In the genomic region with DNA sequence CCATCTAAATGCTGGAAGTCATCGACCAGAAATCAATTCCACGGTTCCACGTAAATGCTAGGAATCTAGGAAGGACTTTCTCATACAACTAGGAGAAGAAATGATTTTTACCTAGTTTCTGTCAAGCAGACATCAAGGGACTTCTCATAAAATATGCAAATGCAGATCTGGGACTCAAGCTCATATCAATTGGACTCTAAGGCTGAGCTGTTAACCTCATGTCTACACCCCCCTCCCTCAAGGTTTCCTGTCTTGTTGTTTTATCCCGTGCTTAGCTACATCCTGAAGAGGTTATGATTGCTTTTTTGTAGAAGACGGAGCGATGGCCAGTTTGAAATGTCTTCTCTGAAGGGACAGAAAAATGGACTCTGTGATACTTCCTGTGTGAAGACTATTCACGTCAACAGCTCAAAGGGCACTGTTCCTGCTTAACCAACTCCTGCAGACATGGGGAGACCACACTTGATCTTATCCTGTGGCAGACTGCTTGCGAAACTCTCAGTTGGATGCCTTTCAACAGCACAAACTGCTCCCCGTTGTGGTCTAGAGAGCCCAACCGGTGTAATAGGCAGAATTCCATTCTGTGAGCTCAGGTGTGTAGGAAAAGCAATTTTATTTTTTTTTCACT, we compare ENCODE assay signal across 8 mouse cellular contexts.
DNase-seq lines count a peak whose midpoint lies in the region; ATAC-seq and TF ChIP-seq lines count a peak whose summit lies in the region.
"Had no signal": no experiment of that assay in that cellular context is flagged by ENCODE, and none has a peak within 500 bp of the region (broad histone marks: within the 10 kb centered on the region; RNA-seq: fewer than 3 reads in every experiment).

No protein-coding gene starts in this region.

- no peak overlapping the region for H3K4me3 ChIP-seq in kidney, adult 2 months (ENCODE audit: insufficient read depth, low read depth, low read length)
- H3K4me3 ChIP-seq: limb, embryonic 15.5 days had no signal

- 0 out of 2 replicates have a peak, but pooled peaks have one; percentile 39 for ATAC-seq in neutrophil, adult 5-6 weeks (ENCODE audit: extremely low read depth, insufficient number of reproducible peaks, low FRiP score, poor library complexity, severe bottlenecking)

- H3K27ac ChIP-seq in kidney, adult 2 months (ENCODE audit: insufficient read depth, low read depth, low read length) = no peak overlapping the region
- H3K27ac ChIP-seq: limb, embryonic 15.5 days had no signal

- no peaks in the 10 kb centered on the region; the same call in 1 of the 2 replicates for H3K27me3 ChIP-seq in kidney, adult 2 months (replicated peaks; ENCODE audit: control insufficient read depth, insufficient read depth, low read length)

- no peak for TF ChIP-seq POLR2A in kidney, adult 2 months (IDR thresholded peaks at IDR 0.05; ENCODE audit: low read depth, low read length)

- intact Hi-C loops in left cerebral cortex, postnatal 4 days (cut with DNase I) = no loop called here

- TF ChIP-seq CTCF in kidney, adult 2 months (conservative IDR thresholded peaks at IDR 0.05; ENCODE audit: insufficient read depth, insufficient read length, low read depth, low read length) = no peak

- WGBS in kidney, adult 2 months = 45% methylated on average over 10 of the region's 10 CpGs

- H3K4me1 ChIP-seq in kidney, adult 2 months (ENCODE audit: control insufficient read depth, insufficient read depth, low read length) = no peaks in the 10 kb centered on the region

- H3K36me3 ChIP-seq in kidney, adult 2 months (ENCODE audit: control insufficient read depth, insufficient read depth, low read length) = no peaks in the 10 kb centered on the region
- H3K36me3 ChIP-seq: limb, embryonic 15.5 days had no signal

- peak; percentile 29 for DNase-seq in kidney, adult 2 months
- DNase-seq in kidney, postnatal 4 days = no peak
- peak; percentile 89 for DNase-seq in NIH3T3 (ENCODE audit: low read depth)
- peak; percentile 13 for DNase-seq in kidney, postnatal 10 days
- no peak for DNase-seq in right cerebral cortex, postnatal 10 days (ENCODE audit: low spot score in 2 of 2)
- DNase-seq in left cerebral cortex, postnatal 4 days = no peak

Comparison
In these comparisons a context has a peak if more than half of its experiments do, and no peak if none do; other contexts are left out.
1. DNase-seq: peak in kidney, adult 2 months (single experiment), NIH3T3 (single experiment) and kidney, postnatal 10 days (single experiment); none in kidney, postnatal 4 days (0 of 2), right cerebral cortex, postnatal 10 days (0 of 2) and left cerebral cortex, postnatal 4 days (single experiment).